Mouse (Mus musculus): ENCODE measurements around the gene Tmem248. TPM values are rescaled to one million over a fixed set of nuclear protein-coding genes. Genes with fewer than 3 reads are reported as not detected.
A peak's percentile ranks its signal among the peaks of the same experiment; 100 is the strongest.

The Tmem248 gene
- polyA plus RNA-seq, 1 experiment from 2014 or later = 36.3 TPM

DNA sequence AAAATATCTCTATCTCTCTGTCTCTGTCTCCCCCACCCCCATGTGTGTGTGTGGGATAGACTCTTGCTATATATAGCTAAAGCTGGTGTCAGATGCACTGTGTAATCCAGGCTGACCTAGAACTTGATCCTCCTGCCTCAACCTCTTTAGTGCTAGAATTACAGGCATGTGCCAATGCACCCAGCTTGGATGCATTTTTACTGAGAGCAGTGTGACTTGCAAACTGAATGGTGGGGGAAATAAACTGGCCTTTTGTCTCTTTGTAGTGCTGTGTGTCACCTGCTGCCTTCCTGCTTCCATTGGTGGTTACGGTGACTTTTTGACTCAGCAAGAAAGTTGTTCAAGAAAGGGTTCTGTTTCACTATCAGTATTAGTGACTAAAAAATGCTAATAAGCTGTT lies 20.6 kb upstream of the Tmem248 start:
- no peak overlapping the region for H3K4me2 ChIP-seq (ENCODE audit: low read depth, low read length)
- no peak overlapping the region for H3K27ac ChIP-seq (ENCODE audit: low read length)
- no peak overlapping the region for H3K9ac ChIP-seq (ENCODE audit: low read length)
- no peak for ATAC-seq (ENCODE audit: low read depth)
- H3K36me3 ChIP-seq (ENCODE audit: control insufficient read depth, insufficient read depth, low read length) = peaks cover 18% of the 10 kb centered on the region
- WGBS = 97% methylated on average over 1 of the region's 1 CpGs
- H3K9me3 ChIP-seq (ENCODE audit: control insufficient read depth, low read length) = no peaks in the 10 kb centered on the region
- H3K27me3 ChIP-seq (ENCODE audit: control insufficient read depth, insufficient read depth, low read depth, low read length) = no peaks in the 10 kb centered on the region
- H3K4me1 ChIP-seq (replicated peaks; ENCODE audit: control insufficient read depth, insufficient read depth, low read length) = peaks cover 10% of the 10 kb centered on the region; the same call in 1 of the 2 replicates
- no peak overlapping the region for H3K4me3 ChIP-seq (ENCODE audit: low read length)

DNA sequence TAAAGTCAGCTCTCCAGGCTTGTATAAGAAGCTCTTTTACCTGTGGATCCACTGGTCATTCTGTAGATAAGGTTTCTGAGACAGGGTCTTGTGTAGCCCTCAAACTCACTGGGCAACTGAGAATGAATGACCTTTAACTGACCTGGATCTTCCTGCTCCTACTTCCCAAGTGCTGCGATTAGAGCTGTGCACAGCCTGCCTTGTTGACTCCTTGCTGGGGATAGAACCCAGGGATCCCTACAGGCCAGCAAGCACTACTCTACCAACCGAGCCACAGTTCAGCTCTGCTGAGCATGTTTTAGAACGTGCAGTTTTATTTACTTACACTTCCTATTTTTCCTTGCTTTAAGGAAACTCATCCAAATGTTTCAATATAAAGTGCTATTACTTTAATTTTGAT lies 19.4 kb upstream of the Tmem248 start:
- WGBS = 69% methylated on average over 3 of the region's 3 CpGs
- Histone ChIP-seq H3K9ac (ENCODE audit: low read length) (no peak overlapping the region), H3K27ac (ENCODE audit: low read length) (no peak overlapping the region), H3K4me1 (replicated peaks; ENCODE audit: control insufficient read depth, insufficient read depth, low read length) (peaks cover 3% of the 10 kb centered on the region; the same call in 1 of the 2 replicates), H3K36me3 (ENCODE audit: control insufficient read depth, insufficient read depth, low read length) (peaks cover 18% of the 10 kb centered on the region), H3K4me2 (ENCODE audit: low read depth, low read length) (no peak overlapping the region), H3K9me3 (ENCODE audit: control insufficient read depth, low read length) (no peaks in the 10 kb centered on the region), H3K4me3 (ENCODE audit: low read length) (no peak overlapping the region), H3K27me3 (ENCODE audit: control insufficient read depth, insufficient read depth, low read depth, low read length) (no peaks in the 10 kb centered on the region)
- ATAC-seq (ENCODE audit: low read depth) = no peak

- no peaks in the 10 kb centered on the region for H3K9me3 ChIP-seq (ENCODE audit: control insufficient read depth, low read length)
- H3K9ac ChIP-seq (ENCODE audit: low read length) = no peak overlapping the region
- H3K27ac ChIP-seq (ENCODE audit: low read length) = no peak overlapping the region
- no peaks in the 10 kb centered on the region; the same call in 1 of the 2 replicates for H3K4me1 ChIP-seq (replicated peaks; ENCODE audit: control insufficient read depth, insufficient read depth, low read length)
- WGBS = 88% methylated on average over 7 of the region's 7 CpGs
- no peaks in the 10 kb centered on the region for H3K27me3 ChIP-seq (ENCODE audit: control insufficient read depth, insufficient read depth, low read depth, low read length)
- ATAC-seq (ENCODE audit: low read depth) = no peak
- peaks cover 18% of the 10 kb centered on the region for H3K36me3 ChIP-seq (ENCODE audit: control insufficient read depth, insufficient read depth, low read length)
- no peak overlapping the region for H3K4me2 ChIP-seq (ENCODE audit: low read depth, low read length)
- H3K4me3 ChIP-seq (ENCODE audit: low read length) = no peak overlapping the region
These were observed 18.9 kb upstream of the Tmem248 start for GRCm38 (mm10) chr5:130197981-130198380.

- Histone ChIP-seq H3K4me1 (replicated peaks; ENCODE audit: control insufficient read depth, insufficient read depth, low read length) (0 out of 2 replicates have a peak, but pooled peaks cover 2% of the 10 kb centered on the region), H3K27me3 (ENCODE audit: control insufficient read depth, insufficient read depth, low read depth, low read length) (no peaks in the 10 kb centered on the region), H3K36me3 (ENCODE audit: control insufficient read depth, insufficient read depth, low read length) (peaks cover 19% of the 10 kb centered on the region), H3K27ac (ENCODE audit: low read length) (peak overlapping the region; percentile 28), H3K4me3 (ENCODE audit: low read length) (no peak overlapping the region), H3K9me3 (ENCODE audit: control insufficient read depth, low read length) (no peaks in the 10 kb centered on the region), H3K9ac (ENCODE audit: low read length) (no peak overlapping the region), H3K4me2 (ENCODE audit: low read depth, low read length) (no peak overlapping the region)
- peak; percentile 78 for ATAC-seq (ENCODE audit: low read depth)
- 70% methylated on average over 10 of the region's 10 CpGs for WGBS
These were observed 16.4 kb upstream of the Tmem248 start for GRCm38 (mm10) chr5:130200233-130201029.

DNA sequence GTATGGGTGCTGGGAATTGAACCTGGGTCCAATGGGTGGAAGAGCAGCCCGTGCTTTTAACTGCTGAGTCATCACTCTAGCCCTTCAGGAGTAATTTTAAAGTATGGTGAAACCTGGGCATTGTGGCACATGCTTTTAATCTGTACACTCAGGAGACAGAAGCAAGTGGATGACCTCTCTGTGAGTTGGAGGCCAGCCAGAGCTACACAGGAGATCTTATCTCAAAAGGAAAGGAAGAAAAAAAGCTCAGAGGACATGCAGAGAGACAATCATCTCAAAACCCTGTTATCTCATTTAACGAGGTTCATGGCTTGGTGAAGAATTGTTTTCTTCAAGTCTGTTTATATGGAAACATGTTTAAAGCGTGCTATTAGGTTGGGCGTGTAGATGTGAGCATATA lies 12.9 kb upstream of the Tmem248 start:
- Histone ChIP-seq H3K4me1 (replicated peaks; ENCODE audit: control insufficient read depth, insufficient read depth, low read length) (0 out of 2 replicates have a peak, but pooled peaks cover 2% of the 10 kb centered on the region), H3K4me3 (ENCODE audit: low read length) (no peak overlapping the region), H3K27ac (ENCODE audit: low read length) (no peak overlapping the region), H3K9me3 (ENCODE audit: control insufficient read depth, low read length) (no peaks in the 10 kb centered on the region), H3K36me3 (ENCODE audit: control insufficient read depth, insufficient read depth, low read length) (peaks cover 24% of the 10 kb centered on the region), H3K27me3 (ENCODE audit: control insufficient read depth, insufficient read depth, low read depth, low read length) (no peaks in the 10 kb centered on the region), H3K9ac (ENCODE audit: low read length) (no peak overlapping the region), H3K4me2 (ENCODE audit: low read depth, low read length) (no peak overlapping the region)
- 73% methylated on average over 4 of the region's 4 CpGs for WGBS
- no peak for ATAC-seq (ENCODE audit: low read depth)

DNA sequence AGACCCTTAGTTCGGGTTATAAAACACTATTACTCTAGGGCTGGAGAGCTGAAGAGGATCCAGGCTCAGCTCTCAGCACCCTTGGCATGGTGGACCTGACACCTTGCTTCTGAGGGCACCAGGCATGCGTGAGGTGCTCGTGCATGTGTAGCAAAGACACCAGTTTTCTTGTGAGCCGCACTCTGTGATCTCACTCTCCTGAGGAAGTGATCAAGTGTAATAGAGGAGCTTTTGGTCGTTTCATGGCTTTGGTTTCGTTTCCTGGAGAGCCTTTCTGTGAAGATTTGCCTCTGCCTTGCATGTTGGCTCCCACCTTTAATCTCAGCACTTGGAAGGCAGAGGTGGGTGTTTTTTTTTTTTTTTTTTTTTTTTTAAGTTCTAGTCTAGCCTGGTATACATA lies 12.3 kb upstream of the Tmem248 start:
- Histone ChIP-seq H3K27me3 (ENCODE audit: control insufficient read depth, insufficient read depth, low read depth, low read length) (no peaks in the 10 kb centered on the region), H3K27ac (ENCODE audit: low read length) (no peak overlapping the region), H3K4me3 (ENCODE audit: low read length) (no peak overlapping the region), H3K9ac (ENCODE audit: low read length) (no peak overlapping the region), H3K4me1 (replicated peaks; ENCODE audit: control insufficient read depth, insufficient read depth, low read length) (0 out of 2 replicates have a peak, but pooled peaks cover 2% of the 10 kb centered on the region), H3K4me2 (ENCODE audit: low read depth, low read length) (no peak overlapping the region), H3K9me3 (ENCODE audit: control insufficient read depth, low read length) (no peaks in the 10 kb centered on the region), H3K36me3 (ENCODE audit: control insufficient read depth, insufficient read depth, low read length) (peaks cover 27% of the 10 kb centered on the region)
- ATAC-seq (ENCODE audit: low read depth) = no peak
- 81% methylated on average over 6 of the region's 6 CpGs for WGBS

GRCm38 (mm10) chr5:130205441-130206023 lies 11.3 kb upstream of the Tmem248 start:
- Histone ChIP-seq H3K9me3 (ENCODE audit: control insufficient read depth, low read length) (no peaks in the 10 kb centered on the region), H3K4me3 (ENCODE audit: low read length) (no peak overlapping the region), H3K9ac (ENCODE audit: low read length) (no peak overlapping the region), H3K27ac (ENCODE audit: low read length) (no peak overlapping the region), H3K36me3 (ENCODE audit: control insufficient read depth, insufficient read depth, low read length) (peaks cover 32% of the 10 kb centered on the region), H3K4me2 (ENCODE audit: low read depth, low read length) (no peak overlapping the region), H3K27me3 (ENCODE audit: control insufficient read depth, insufficient read depth, low read depth, low read length) (no peaks in the 10 kb centered on the region), H3K4me1 (replicated peaks; ENCODE audit: control insufficient read depth, insufficient read depth, low read length) (0 out of 2 replicates have a peak, but pooled peaks cover 2% of the 10 kb centered on the region)
- WGBS = 77% methylated on average over 3 of the region's 3 CpGs
- ATAC-seq (ENCODE audit: low read depth) = peak; percentile 63

DNA sequence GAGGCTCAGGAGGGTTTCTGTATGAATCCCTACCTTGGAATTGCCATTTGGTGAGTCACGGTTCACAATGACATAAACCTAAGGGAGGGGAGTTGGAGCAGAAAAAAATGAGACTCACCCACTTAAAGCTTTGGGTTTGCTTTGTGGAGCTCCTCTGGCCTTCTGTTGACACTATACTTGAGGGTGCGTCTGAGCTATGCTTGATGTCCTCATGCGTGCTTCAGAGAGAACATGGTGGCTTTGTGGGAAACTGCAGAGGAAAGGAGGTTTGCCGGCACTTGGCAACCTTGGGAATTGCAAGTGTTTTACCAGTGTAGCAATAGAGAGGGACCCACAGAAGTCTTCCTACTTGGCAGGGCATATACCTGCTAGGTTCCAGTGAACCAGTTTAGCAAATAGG lies 9.6 kb upstream of the Tmem248 start:
- ATAC-seq (ENCODE audit: low read depth) = peak; percentile 84

DNA sequence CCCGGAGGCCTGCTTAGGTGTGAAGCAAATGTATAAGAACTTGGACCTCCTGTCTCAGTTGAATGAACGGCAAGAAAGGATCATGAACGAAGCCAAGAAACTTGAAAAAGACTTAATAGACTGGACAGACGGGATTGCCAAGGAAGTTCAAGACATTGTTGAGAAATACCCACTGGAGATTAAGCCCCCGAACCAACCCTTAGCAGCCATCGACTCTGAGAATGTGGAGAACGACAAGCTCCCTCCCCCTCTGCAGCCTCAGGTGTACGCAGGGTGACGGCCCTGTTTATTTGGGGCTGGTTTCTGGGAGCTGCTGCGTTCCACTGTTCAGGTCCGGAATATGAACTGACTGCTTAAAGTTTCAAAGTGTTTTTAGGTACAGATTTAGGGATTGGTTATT lies 3.9 kb upstream of the Tmem248 start:
- Histone ChIP-seq H3K9ac (ENCODE audit: low read length) (no peak overlapping the region), H3K4me1 (replicated peaks; ENCODE audit: control insufficient read depth, insufficient read depth, low read length) (no peaks in the 10 kb centered on the region), H3K27me3 (ENCODE audit: control insufficient read depth, insufficient read depth, low read depth, low read length) (no peaks in the 10 kb centered on the region), H3K4me3 (ENCODE audit: low read length) (no peak overlapping the region), H3K9me3 (ENCODE audit: control insufficient read depth, low read length) (peaks cover 4% of the 10 kb centered on the region; the same call in 1 of the 2 replicates), H3K36me3 (ENCODE audit: control insufficient read depth, insufficient read depth, low read length) (peaks cover 38% of the 10 kb centered on the region), H3K27ac (ENCODE audit: low read length) (no peak overlapping the region), H3K4me2 (ENCODE audit: low read depth, low read length) (no peak overlapping the region)
- WGBS = 78% methylated on average over 11 of the region's 11 CpGs
- no peak for ATAC-seq (ENCODE audit: low read depth)

More for the DNA sequence above, 9.6 kb upstream of the Tmem248 start:
- Histone ChIP-seq H3K9me3 (ENCODE audit: control insufficient read depth, low read length) (no peaks in the 10 kb centered on the region), H3K4me3 (ENCODE audit: low read length) (no peak overlapping the region), H3K9ac (ENCODE audit: low read length) (no peak overlapping the region), H3K4me1 (replicated peaks; ENCODE audit: control insufficient read depth, insufficient read depth, low read length) (0 out of 2 replicates have a peak, but pooled peaks cover 2% of the 10 kb centered on the region), H3K27ac (ENCODE audit: low read length) (peak overlapping the region; percentile 45), H3K27me3 (ENCODE audit: control insufficient read depth, insufficient read depth, low read depth, low read length) (no peaks in the 10 kb centered on the region), H3K4me2 (ENCODE audit: low read depth, low read length) (no peak overlapping the region), H3K36me3 (ENCODE audit: control insufficient read depth, insufficient read depth, low read length) (peaks cover 35% of the 10 kb centered on the region)
- WGBS = 65% methylated on average over 4 of the region's 4 CpGs

Data from lung, embryonic 16.5 days (tissue).